Mouse (Mus musculus): ENCODE results near the gene Ercc2. TPM values are rescaled to one million over a fixed set of nuclear protein-coding genes. Genes with fewer than 3 reads are reported as not detected.

Gene Ercc2
- total RNA-seq, 1 experiment from 2014 or later: 30.3 TPM

GRCm38 (mm10) chr7:19403731-19404296, 22.0 kb downstream of the Ercc2 start, which contains the start of gene Klc3:
Klc3 (minus strand) TSS chr7:19404104.
- peak; percentile 42 for ATAC-seq (replicated peaks; ENCODE audit: low read depth, poor library complexity, severe bottlenecking)

GRCm38 (mm10) chr7:19404476-19404875, 22.7 kb downstream of the Ercc2 start, which contains the start of gene Ckm:
Ckm (plus strand) TSS chr7:19404776.
- no peak for ATAC-seq (replicated peaks; ENCODE audit: low read depth, poor library complexity, severe bottlenecking)

GRCm38 (mm10) chr7:19405417-19405816, 23.6 kb downstream of the Ercc2 start:
- peak; percentile 94 for ATAC-seq (replicated peaks; ENCODE audit: low read depth, poor library complexity, severe bottlenecking)

GRCm38 (mm10) chr7:19409753-19410152, 27.9 kb downstream of the Ercc2 start:
- ATAC-seq (replicated peaks; ENCODE audit: low read depth, poor library complexity, severe bottlenecking): no peak

GRCm38 (mm10) chr7:19410766-19411344, 29.0 kb downstream of the Ercc2 start:
- ATAC-seq (replicated peaks; ENCODE audit: low read depth, poor library complexity, severe bottlenecking): no peak

- ATAC-seq (replicated peaks; ENCODE audit: low read depth, poor library complexity, severe bottlenecking): no peak
Observed at GRCm38 (mm10) chr7:19411783-19412182, 30.0 kb downstream of the Ercc2 start.

- no peak for ATAC-seq (replicated peaks; ENCODE audit: low read depth, poor library complexity, severe bottlenecking)
Observed at GRCm38 (mm10) chr7:19413525-19413924, 31.7 kb downstream of the Ercc2 start.

- no peak for ATAC-seq (replicated peaks; ENCODE audit: low read depth, poor library complexity, severe bottlenecking)
Observed at GRCm38 (mm10) chr7:19416590-19416989, 34.8 kb downstream of the Ercc2 start.

- ATAC-seq (replicated peaks; ENCODE audit: low read depth, poor library complexity, severe bottlenecking): no peak
Observed at GRCm38 (mm10) chr7:19420121-19420520, 38.3 kb downstream of the Ercc2 start.

- ATAC-seq (replicated peaks; ENCODE audit: low read depth, poor library complexity, severe bottlenecking): peak; percentile 97
Observed at GRCm38 (mm10) chr7:19420821-19421636, 39.2 kb downstream of the Ercc2 start.

- ATAC-seq (replicated peaks; ENCODE audit: low read depth, poor library complexity, severe bottlenecking): no peak
Observed at GRCm38 (mm10) chr7:19423083-19423482, 41.3 kb downstream of the Ercc2 start.

- no peak for ATAC-seq (replicated peaks; ENCODE audit: low read depth, poor library complexity, severe bottlenecking)
Observed at GRCm38 (mm10) chr7:19424051-19424450, 42.2 kb downstream of the Ercc2 start.

GRCm38 (mm10) chr7:19426349-19426748, 44.5 kb downstream of the Ercc2 start:
- peak; percentile 68 for ATAC-seq (replicated peaks; ENCODE audit: low read depth, poor library complexity, severe bottlenecking)

- ATAC-seq (replicated peaks; ENCODE audit: low read depth, poor library complexity, severe bottlenecking): no peak
Observed at GRCm38 (mm10) chr7:19426888-19427287, 45.1 kb downstream of the Ercc2 start.

- ATAC-seq (replicated peaks; ENCODE audit: low read depth, poor library complexity, severe bottlenecking): no peak
Observed at GRCm38 (mm10) chr7:19427999-19428650, 46.3 kb downstream of the Ercc2 start.

GRCm38 (mm10) chr7:19429726-19430125, 47.9 kb downstream of the Ercc2 start:
- no peak for ATAC-seq (replicated peaks; ENCODE audit: low read depth, poor library complexity, severe bottlenecking)

- ATAC-seq (replicated peaks; ENCODE audit: low read depth, poor library complexity, severe bottlenecking): no peak
Observed at GRCm38 (mm10) chr7:19430402-19430801, 48.6 kb downstream of the Ercc2 start.

- ATAC-seq (replicated peaks; ENCODE audit: low read depth, poor library complexity, severe bottlenecking): no peak
Observed at GRCm38 (mm10) chr7:19432475-19432874, 50.7 kb downstream of the Ercc2 start.

GRCm38 (mm10) chr7:19436276-19436675, 54.5 kb downstream of the Ercc2 start:
- ATAC-seq (replicated peaks; ENCODE audit: low read depth, poor library complexity, severe bottlenecking): no peak

GRCm38 (mm10) chr7:19437048-19437447, 55.2 kb downstream of the Ercc2 start:
- ATAC-seq (replicated peaks; ENCODE audit: low read depth, poor library complexity, severe bottlenecking): no peak

All from common myeloid progenitor, adult 5-6 weeks (primary cell).